Mouse (Mus musculus): ENCODE measurements around the gene Rpl3. TPM values are rescaled to one million over a fixed set of nuclear protein-coding genes. Genes with fewer than 3 reads are reported as not detected.
A peak's percentile ranks its signal among the peaks of the same experiment; 100 is the strongest.

Gene Rpl3
- total RNA-seq, 2 experiments from 2014 or later, result 163 to 164 TPM

DNA sequence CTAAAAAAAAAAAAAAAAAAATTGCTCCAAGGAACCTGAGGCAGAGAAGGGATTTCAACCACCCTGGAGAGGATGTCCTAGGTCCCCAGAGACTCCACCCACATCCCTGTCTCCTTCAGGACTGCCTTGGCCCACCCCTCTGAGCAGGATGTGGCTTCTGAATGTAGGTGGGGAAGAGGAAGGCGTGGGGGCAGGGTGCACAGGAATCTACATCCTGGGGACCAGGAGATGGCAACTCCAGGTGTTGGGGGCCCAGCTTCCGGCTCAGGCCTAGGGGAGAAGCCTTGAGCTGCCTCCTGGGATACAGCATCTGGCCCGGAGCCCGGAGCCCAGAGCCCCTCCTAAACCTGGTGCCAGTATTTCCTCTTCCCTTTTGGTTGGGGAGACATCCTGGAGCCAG, 41.6 kb downstream of the Rpl3 start:
- peak; percentile 67 to 75 for DNase-seq
- intact Hi-C loops (cut with DNase I), result loop anchor here (2.0 kb wide), 1 partner anchor 37 kb away; no protein-coding TSS in a partner anchor

DNA sequence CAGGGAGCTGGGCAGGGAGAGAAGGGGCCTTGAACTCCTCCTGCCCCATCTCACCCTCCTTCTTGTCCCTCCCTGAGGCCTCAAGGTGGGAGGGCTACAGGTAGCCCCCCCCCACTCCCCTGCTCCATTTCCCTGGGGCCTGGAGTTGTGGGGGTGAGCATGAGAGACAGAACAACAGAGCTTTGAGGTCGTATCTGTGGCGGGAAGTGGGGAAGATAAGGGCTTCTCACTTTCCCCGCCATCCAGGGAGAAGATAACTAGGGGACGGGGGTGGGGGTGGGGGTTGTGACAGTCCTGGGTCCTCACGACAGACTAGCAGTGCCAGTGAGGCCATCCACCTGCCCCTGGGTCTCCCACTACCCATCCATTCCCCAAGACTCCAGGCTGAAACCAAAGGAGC, 43.7 kb downstream of the Rpl3 start:
- intact Hi-C loops (cut with DNase I), result loop anchor here (1.0 kb wide), 1 partner anchor 23 kb away; no protein-coding TSS in a partner anchor
- DNase-seq, result no peak

DNA sequence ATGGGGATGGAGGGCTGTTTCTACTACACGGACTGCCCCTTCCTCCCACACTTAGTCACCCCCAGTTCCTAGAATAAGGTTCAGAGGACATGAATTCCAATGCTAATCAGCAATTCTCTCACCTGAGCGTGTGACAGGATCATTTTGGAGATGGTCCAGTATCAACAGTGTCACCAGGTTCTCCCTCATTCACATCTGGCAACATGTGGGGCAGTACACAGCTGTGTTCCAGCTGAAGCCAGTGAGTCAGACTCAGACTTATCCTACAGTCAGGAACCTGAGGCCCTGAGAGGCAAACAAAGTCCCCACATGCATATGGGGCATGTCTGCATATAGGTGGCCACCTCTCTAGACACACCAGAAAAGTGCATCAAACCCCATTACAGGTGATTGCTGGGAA, 44.4 kb downstream of the Rpl3 start:
- intact Hi-C loops (cut with DNase I), result no loop called here
- DNase-seq, result no peak

DNA sequence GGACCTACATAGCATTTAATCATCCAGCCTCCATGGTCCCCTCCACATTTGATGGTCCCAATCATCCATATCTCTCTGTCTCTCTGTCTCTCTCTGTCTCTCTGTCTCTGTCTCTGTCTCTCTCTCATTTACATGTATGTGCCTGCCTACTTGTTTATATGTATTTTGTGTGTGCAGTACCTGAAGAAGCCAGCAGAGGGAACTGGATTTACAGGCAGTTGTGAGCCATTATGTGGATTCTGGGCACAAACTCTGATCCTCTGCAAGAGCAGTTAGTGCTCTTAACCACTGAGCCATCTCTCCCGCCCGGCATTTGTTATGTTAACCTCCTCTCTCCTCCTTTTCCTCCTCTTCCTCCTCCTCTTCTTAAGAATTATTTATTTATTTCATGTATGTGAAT, 45.9 kb downstream of the Rpl3 start:
- intact Hi-C loops (cut with DNase I), result no loop called here
- no peak for DNase-seq

DNA sequence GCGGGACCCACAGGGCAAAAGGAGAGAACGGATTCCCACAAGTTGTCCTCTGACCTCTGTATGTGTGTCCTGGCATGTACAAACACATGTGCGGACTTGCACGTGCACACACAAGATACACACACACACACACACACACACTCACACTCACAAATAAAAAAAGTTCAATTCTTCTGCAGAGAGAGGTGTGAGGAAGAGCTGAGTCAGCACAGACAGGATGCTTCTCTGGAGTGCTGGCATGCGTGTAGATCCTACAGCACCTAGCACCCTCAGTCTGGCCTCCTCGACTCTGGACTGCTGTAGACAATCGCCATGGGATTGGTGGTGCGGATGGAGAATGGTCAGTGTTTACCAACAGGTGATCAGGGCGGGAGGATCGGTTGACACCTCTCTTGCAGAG, 47.4 kb downstream of the Rpl3 start:
- intact Hi-C loops (cut with DNase I), result no loop called here
- DNase-seq, result no peak

DNA sequence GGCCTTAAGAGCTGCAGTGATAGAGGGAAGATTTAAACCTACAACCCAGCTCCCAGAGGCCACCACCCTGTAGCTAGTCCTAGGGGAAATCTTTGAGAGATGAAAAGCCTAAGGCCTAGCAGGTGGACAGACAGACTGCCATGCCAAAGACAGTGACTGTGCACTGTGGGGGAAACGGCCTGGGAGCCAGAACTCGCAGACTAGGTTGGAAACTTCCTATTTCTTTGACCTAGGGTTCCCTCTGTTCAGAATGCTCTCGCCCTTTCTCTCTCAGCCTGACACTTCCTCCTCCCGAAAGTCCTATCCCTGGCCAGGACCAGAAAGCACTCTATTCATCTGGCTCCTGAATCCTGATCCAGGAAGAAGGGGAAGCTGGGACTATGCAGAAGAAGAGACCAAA, 49.5 kb downstream of the Rpl3 start:
- no peak for DNase-seq
- intact Hi-C loops (cut with DNase I), result no loop called here

DNA sequence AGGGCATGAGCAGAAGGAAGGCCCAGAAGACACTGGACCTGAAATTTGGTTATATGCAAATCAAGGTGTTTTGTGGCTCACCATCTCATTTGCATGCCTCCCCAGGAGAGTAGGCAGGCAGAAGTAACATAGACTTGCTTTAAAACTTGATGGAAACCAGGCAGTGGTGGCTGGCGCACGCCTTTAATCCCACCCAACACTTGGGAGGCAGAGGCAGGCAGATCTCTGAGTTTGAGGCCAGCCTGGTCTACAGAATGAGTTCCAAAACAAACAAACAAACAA, 53.6 kb downstream of the Rpl3 start:
- DNase-seq, result no peak
- intact Hi-C loops (cut with DNase I), result no loop called here

DNA sequence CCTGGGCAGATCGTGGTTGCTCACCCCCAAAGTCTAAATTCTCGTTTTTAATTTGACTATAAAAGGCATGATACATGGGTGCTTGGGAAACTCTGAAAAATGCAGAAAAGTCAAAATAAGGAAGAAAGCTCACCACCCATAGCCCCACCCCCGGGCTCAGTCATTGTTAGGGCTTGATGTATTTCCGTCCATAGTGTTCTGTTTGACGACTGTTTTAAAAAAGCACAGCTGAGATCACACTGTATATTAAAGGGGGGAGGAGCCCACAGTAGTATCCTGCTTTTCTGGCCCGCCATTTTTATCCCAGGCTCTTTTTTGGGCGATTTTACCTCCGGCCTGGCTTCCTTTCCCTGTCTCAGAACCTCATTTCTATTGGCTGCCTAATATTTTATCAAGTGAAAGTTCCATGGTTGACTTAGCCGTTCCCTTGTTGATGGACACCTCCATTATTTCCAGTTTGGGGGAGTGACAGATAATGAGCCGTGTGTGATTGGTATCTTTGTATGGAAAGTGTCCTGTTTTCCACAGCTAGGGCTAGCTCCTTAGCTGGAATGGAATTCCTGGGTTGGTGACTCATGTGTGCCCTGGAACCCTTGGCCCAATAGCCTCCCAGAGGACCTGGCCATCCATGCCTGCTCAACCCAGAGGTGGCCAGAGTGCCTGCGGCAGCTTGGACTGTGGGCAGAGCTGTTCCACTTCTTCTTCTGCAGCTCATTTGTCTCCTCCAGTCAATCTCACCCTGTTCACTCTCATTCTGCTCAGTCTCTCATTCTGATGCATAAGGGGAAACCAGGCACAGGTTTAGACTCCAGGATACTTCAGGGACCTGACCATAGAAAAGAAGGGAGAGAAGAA, 54.2 kb downstream of the Rpl3 start:
- intact Hi-C loops (cut with DNase I), result no loop called here
- no peak for DNase-seq

DNA sequence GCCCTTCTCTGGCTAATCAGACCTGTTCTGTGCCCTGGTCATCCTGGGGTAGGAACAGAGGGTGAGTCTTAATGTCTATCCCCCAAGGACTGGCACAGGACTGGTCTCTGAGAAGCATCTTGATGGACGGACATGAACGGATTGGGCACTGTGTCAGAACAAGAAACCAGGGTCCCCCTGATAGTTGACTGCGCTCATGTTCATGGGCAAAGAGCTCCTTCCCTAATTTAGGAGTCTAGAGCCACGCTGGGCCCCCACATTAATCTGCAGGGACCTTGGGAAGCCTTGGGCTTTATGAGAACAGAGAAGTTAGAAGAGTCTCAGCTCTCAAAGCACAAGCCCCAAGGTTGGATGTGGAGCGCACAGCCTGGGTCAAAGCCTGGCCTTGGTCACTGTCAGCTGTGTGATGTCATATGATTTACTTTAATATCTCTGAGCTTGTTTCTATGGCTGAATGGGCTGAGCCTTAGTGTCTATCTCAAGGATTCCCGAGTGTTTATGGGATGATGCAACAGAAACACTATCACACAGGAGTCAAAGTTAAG, 56.3 kb downstream of the Rpl3 start:
- intact Hi-C loops (cut with DNase I), result no loop called here

DNA sequence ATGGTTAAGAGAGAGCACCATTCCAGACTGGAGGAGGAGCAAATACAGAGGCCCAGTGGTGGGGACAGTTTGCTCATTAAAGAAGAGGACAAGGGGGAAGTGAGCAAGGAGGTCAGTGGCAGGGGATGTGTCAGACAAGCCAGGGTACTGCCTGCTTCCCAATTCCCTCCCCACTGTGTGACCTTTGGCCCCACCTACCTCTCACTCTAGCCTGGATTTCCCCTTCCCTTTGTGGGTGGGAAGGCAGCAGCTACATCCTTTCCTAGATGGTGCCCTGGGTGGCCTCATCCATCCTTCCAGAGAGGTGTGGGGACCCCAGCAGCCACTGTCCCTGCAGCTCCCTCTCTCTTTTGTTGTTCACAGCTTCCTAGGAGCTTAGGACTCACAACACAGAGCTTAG, 56.8 kb downstream of the Rpl3 start:
- intact Hi-C loops (cut with DNase I), result no loop called here
- no peak for DNase-seq

More for the DNA sequence above, 56.3 kb downstream of the Rpl3 start:
- DNase-seq, result no peak

DNA sequence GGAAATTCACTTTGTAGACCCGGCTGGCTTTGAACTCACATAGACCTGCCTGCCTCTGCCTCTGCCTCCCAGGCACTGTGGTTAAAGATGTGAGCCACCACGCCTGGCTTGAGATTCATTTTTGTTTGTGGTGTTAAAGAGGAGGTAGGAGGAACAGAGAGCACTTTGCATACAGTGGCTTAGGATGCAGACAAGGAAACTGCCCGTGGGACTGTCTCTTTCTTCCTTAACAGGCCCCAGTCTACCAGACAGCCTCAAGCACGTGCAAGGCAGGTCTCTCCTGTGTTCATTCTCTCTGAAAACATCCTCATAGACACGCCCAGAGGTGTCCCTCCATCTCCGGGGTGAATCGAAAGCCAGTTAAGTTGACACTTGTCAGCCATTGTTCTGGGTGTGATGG, 57.3 kb downstream of the Rpl3 start:
- intact Hi-C loops (cut with DNase I), result no loop called here
- DNase-seq, result no peak

DNA sequence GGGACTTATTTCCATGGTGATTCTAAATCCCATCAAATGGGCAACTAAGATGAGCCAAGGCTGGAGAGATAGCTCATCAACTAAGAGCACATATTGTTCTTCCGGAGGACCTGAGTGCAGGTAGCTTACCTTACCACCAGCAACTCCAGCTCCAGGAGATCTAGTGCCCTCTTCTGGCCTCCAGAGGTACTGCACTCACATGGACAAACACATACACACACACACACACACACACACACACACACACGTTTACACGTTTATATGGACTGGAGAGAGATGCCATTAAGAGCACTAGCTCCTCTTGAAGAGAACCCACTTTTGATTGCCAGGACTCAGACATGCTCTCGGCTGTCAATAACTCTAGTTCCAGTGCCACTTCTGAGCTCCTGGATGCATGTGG, 60.5 kb downstream of the Rpl3 start:
- intact Hi-C loops (cut with DNase I), result no loop called here
- DNase-seq, result no peak

DNA sequence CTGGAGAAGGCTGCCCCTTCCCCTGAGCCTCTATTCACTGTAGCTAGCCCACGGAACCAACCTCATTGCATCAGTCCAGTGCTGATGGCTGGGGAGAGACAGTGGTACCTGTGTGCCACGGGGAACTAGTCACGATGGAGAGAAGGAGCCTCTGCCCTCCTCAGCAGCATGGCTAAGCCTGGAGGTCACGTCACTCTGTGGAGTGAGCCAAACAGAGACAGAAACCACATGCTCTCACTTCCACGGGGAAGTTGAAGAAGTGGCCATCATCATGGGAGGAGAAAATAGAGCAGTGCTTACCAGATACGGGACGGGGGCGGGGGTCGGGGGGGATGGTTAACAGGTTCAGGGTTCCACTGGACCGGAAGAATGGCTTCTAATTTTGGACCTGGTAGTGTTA, 61.3 kb downstream of the Rpl3 start:
- DNase-seq, result no peak

DNA sequence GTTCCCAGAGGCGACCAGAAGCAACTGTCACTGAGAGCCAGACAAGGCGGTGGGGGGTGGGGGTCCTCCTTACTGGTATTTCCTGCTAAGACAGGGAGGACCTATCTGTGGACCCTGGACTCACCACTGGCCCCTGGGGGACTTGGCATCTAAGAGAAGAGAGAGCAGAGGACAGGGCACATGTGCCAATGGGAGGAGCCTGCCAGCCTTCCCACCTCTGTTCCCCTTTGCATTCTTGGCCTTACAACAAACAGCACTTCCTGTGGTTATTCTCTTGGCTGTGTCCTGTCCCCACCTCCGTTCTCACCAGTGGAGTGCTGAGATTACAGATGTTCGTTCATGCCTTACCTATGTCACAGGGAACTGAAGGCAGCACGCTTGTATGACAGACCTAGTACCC, 62.8 kb downstream of the Rpl3 start:
- intact Hi-C loops (cut with DNase I), result no loop called here
- DNase-seq, result no peak

More for the DNA sequence above, 61.3 kb downstream of the Rpl3 start:
- intact Hi-C loops (cut with DNase I), result no loop called here

Small RNAs within 50 kb of the gene (microRNA-seq; reads per million reads assigned to microRNA genes)
- gene Snord43 (ENCODE audit: borderline number of aligned reads in 2 of 2), result 79.5 to 95.5 reads per million in 2 experiments

Other genes starting within 250 kb of the Rpl3 start
- 1 to 10 TPM; 7.7 to 7.8 TPM for gene Apobec3, start 200.2 kb downstream of the Rpl3 start, total RNA-seq (2021)
- 10 to 100 TPM; 13.2 to 16.6 TPM for gene Cbx7, start 120.7 kb downstream of the Rpl3 start, total RNA-seq (2021)
- gene Pdgfb, start 76.9 kb downstream of the Rpl3 start, total RNA-seq (2021), result 10 to 100 TPM; 30.4 to 31.3 TPM
- gene Syngr1, start 534 bp downstream of the Rpl3 start, total RNA-seq (2021), result 10 to 100 TPM; 81.8 to 90.5 TPM
- gene Tab1, start 41.3 kb upstream of the Rpl3 start, total RNA-seq (2021), result 10 to 100 TPM; 23.4 to 23.8 TPM
- 1 to 10 TPM; 1.3 to 1.7 TPM for gene Mgat3, start 81.9 kb upstream of the Rpl3 start, total RNA-seq (2021)
- 10 to 100 TPM; 31.5 to 32.8 TPM for gene Mief1, start 142.2 kb upstream of the Rpl3 start, total RNA-seq (2021)
- 10 to 100 TPM; 10.7 to 20.5 TPM for gene AC140267.1, start 144.0 kb upstream of the Rpl3 start, total RNA-seq (2021)
- 10 to 100 TPM; 65.2 to 75.8 TPM for gene Atf4, start 163.3 kb upstream of the Rpl3 start, total RNA-seq (2021)
- gene Rps19bp1, start 172.4 kb upstream of the Rpl3 start, total RNA-seq (2021), result 10 to 100 TPM; 11.5 to 15.8 TPM
- gene Cacna1i, start 195.4 kb upstream of the Rpl3 start, total RNA-seq (2021), result under 1 TPM in 1 of 2 experiments, not detected in 1; 0.03 TPM

Measured in heart, postnatal 36 days (tissue).